Mouse (Mus musculus) mature B cell (primary cell): ENCODE measurements around the gene Wee1.
"Not testable (repeated sequence)": the region's sequence is repeated elsewhere in the genome, so short reads cannot be mapped to it uniquely, and the experiment has no call there.

Source experiments
- in situ Hi-C: fragments of 300-500 bp; cut with MboI; formaldehyde crosslinking; loops from 2 replicates; pipeline ENCODE4 v1.14.3; 2019

Wee1 gene

DNA sequence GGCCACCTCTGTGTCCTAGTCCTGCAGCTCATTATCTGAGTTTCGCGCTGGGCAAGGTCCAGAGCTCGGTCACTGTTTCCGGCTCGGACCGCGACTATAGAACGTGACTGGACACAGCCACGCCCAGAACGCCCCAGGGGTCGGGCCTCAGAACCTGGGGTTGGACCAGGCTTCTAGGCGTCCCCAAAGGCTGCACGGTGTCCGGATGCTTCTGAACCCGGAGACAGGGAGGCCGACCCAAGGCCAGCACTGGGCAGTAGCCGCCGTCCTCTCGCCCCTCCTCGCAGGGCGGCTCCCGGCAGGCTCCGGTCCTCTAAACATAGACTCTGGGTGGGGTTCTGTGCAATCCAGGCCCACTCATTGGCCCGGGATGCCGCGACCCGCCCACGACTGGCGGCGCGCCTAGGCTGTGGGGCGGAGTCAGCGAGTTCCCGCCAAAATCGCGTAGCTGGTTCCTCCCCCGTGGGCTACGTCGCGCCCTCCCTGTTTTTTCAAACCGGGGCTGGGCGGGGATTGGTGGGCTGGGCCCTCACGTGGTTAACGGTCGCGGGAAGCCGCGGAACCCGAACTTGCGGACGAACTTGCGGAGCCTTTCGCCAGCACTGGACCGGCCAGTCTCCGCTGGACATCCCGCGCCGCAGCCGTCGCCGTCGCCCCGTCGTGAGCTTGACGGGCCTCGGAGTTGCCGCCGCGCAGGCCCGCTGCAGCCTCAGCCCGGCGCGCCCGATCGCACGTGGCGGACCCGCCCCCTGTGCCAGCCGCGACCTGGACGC is at the start of gene Wee1:
Wee1 (plus strand) TSS at position 531 of the 773 bp plus-strand sequence.
- in situ Hi-C loops: no loop called here

DNA sequence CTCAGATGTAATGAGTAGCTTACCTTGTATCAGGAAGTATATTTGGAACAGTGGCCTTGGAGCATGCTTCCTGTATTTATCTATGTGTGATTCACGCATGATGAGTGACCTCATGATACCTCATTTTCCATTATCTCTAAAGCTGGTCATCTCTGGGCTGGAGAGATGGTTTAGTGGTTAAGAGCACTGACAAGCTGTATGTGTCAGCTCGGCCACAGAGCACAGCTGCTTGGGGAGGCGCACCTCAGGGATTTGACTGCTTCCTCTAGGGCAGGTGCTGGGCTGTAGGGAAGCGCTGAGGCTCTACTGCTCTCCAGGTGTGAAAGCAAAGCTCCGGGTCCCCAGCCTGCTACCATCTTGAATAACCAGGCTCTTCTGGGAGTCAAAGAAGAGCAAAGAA is 43.7 kb upstream of the Wee1 start:
- in situ Hi-C loops: no loop called here

GRCm38 (mm10) chr7:110083386-110084165 is 38.3 kb upstream of the Wee1 start:
- in situ Hi-C loops: no loop called here

GRCm38 (mm10) chr7:110085217-110085616 is 36.6 kb upstream of the Wee1 start:
- in situ Hi-C loops: no loop called here

DNA sequence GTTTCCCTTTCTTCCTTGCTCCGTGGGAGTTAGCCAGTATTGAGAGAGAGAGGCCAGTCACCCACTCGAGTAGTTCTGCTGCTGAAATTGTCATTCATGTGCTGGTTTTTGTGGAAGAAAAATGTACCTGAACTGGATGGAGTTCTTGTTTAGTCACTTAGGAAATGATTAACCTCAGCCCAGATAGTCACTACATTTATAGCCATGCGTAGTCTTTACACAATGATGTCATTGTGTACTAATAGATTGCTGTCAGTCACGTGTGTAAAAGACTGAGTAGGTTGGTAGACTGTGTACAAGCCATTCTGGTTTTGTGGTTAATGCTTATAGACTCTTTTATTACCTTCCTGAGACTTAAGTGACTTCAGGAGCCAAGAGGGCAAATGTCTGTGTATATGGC is 33.9 kb upstream of the Wee1 start:
- in situ Hi-C loops: no loop called here

- in situ Hi-C loops: no loop called here
Observed at GRCm38 (mm10) chr7:110091670-110092069, 30.2 kb upstream of the Wee1 start.

DNA sequence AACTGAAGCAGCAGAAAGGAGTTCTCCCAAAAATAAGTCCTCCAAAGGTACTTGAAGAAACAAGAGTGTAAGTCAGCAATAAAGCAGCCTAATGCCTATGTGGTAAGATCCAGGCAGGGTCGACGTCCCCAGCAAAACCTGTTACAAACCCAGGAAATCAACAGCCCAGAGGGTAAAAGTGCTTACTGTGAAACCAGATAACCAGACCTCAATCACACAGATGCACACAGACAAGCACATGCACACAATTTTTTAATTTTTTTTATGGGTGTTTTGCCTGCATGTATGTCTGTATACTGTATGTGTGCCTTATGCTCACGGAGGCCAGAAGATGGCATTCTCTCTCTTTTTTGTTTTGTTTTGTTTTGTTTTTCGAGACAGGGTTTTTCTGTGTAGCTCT is 25.5 kb upstream of the Wee1 start:
- in situ Hi-C loops: no loop called here

- in situ Hi-C loops: no loop called here
Observed at GRCm38 (mm10) chr7:110097106-110097793, 24.6 kb upstream of the Wee1 start.

- in situ Hi-C loops: no loop called here
Observed at GRCm38 (mm10) chr7:110100854-110101253, 21.0 kb upstream of the Wee1 start.

DNA sequence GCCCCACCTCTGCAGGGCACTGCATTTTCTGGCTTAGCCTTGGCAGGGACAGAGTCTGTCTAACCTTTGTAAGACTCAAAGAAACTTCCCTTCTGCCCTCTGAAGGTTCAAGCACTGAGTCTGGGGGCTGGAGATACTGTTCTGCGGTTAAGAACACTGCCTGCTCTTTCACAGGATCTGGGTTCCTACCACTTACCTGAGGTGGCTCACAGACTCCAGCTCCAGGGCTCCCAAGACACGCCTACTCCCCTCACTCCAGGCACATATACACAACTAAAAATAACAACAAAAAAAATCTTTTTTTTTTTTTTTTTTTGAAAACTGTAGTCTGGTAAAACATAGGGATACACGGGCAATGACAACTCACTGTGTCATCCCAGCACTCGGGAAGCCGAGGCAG is 20.6 kb upstream of the Wee1 start:
- in situ Hi-C loops: no loop called here

DNA sequence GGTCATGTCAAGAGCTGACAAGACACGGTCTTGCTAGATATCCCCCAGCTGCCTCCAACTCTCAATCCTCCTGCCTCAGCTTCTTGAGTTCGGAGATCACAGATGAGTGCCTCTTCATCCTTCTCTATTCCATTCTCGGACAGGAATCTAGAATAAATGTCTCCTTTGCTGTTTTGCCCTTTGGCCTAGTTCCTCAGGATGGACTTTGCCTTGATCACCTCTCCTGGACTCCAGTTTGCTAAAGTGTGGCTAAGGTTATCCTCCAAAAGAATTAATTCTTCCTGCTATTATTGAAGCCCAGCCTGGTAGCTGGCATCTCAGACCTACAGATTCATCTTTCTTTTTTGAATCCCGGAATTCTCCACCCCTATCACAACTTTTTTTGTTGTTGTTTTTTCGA is 16.8 kb upstream of the Wee1 start:
- in situ Hi-C loops: no loop called here

DNA sequence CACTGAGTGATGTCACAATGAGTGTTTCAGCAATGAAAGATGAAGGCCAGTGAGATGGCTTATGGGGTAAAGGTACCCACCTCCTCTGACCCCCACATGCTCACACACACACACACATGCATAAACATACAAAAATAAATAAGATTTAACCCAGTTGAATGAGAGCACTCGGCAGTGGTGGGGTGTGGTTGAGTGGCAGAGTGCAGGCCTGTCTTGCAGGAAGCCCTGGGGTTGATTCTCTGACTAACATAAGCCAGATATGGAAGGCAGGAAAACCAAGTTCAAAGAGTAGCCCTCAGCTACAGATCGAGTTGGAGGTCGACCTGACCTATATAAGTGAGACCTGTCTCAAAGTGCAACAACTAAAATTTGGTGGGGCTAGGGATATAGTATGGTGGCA is 15.2 kb upstream of the Wee1 start:
- in situ Hi-C loops: no loop called here

- in situ Hi-C loops: not testable (repeated sequence)
Observed at GRCm38 (mm10) chr7:110108524-110108923, 13.3 kb upstream of the Wee1 start.

DNA sequence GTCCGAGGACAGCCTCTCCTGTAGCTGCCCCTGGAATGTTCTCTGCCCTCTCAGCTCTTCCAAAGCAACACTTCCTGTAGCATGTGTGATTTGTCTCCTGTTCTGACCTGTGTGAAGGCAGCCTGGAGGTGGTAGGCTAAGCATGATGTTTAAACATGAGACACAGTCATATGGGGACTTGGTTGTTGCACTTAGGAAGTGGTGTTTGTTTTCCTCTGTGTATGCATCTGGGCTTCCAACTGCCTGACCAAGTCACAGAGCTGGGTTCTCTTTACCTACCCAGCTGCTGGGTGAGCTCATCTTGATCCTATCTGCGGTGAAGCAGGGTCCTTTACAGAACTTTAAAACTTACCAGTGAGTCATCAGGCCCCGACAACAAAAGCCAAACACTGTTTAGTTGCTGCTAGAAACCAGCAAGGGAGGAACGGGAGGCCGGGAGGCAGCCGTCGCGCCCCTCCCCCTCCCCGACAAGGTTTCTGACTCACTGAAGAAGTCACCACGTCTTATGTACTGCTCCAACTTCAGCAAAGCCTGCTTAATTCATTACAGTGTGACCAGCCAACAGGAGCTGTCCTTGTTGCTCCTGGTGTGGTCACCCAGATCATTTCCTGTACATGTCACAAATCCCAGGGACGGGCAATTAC is 12.8 kb upstream of the Wee1 start:
- in situ Hi-C loops: no loop called here

DNA sequence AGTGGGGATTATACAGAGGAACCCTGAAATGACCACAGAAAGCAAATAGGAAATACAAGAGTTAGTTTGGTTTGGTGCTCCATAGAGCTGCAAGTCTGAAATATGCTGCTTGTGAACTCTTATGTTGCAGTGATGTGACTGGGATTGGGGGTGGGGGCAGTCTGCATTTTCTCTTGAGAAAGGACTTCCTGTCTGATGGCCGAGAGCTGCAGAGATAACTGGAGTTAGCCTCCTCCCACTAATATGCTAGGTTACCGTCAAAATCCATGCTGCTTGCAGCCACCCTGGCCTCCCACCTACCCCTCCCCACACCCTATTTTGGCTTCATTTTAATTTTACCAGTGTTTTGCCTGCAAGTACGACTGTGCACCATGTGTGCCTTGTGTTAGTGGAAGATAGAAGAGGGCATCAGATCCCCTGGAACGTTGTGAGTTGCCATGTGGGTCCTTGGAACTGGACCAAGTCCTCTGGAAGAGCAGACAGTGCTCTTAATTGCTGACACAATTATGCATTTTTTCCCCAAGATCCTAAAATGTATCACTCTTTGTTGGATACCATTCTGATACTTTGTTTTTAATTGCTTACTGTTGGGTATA is 11.7 kb upstream of the Wee1 start:
- in situ Hi-C loops: no loop called here

DNA sequence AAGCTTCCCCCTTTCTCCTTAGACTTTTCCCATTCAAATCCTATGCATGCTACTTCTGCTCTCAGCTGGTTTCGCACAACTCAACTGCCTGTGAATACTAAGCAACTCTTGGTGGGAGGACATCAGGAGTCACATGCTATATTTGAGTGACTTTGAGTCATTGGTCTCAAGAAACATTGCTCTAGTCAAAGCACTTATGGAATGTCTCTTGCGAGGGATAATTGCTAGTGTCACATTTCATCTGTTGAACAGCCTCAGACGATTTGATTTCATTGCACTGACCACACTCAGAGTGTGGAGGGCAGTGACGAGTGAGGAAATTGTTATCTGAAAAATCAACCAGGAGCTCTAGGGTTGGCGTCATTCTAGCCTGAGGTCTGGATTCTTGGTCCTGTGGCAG is 7.1 kb upstream of the Wee1 start:
- in situ Hi-C loops: no loop called here

GRCm38 (mm10) chr7:110116731-110117291 is 5.0 kb upstream of the Wee1 start:
- in situ Hi-C loops: no loop called here

DNA sequence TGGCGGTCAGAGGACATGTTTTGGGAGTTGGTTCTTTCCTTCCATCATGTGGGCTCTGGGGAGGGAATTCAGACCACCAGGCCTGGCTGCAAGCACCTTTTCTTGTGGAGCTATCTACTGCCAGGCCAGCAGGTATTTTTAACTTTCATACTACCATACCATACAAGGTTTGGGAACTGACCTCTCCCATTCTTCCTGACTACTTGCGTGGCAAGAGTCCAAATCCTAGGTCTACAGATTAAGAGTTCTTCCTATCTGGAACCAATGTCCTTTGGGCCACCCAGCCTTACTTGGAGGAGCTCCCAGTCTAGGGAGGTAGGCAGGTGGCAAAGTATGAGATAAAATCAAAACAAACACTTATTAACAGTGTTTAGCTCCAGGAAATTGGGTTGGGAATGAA is 3.4 kb upstream of the Wee1 start:
- in situ Hi-C loops: no loop called here

- in situ Hi-C loops: no loop called here
Observed at GRCm38 (mm10) chr7:110120157-110120784, 1.6 kb upstream of the Wee1 start.

- in situ Hi-C loops: no loop called here
Observed at GRCm38 (mm10) chr7:110121162-110121515, 707 bp upstream of the Wee1 start.

- in situ Hi-C loops: no loop called here
Observed at GRCm38 (mm10) chr7:110122289-110122564, 381 bp downstream of the Wee1 start.
